Mouse (Mus musculus) hindbrain, embryonic 14.5 days (tissue): ENCODE measurements around the gene Ube2f. TPM values are rescaled to one million over a fixed set of nuclear protein-coding genes. Genes with fewer than 3 reads are reported as not detected.
A peak's percentile ranks its signal among the peaks of the same experiment; 100 is the strongest.

Source experiments
- ATAC-seq: fragments of 200-750 bp; cut with Nextera tagmentation; 2 replicates; pipeline ENCODE4 v1.8.0; 2017; ENCODE audit warnings: moderate number of reproducible peaks, mild to moderate bottlenecking, moderate TSS enrichment, moderate library complexity; ENCODE audit not compliant: low FRiP score
- DNase-seq: peaks from one replicate; pipeline ENCODE4 v3.0.0-alpha.2; 2015; ENCODE audit warnings: low spot score
- H3K27ac ChIP-seq: fragments of 300-500 bp; sonication (generic); 2 replicates; pipeline ENCODE4 v1.5.1; 2014; ENCODE audit warnings: mild to moderate bottlenecking, moderate library complexity
- H3K27me3 ChIP-seq: fragments of 300-500 bp; sonication (generic); 2 replicates; pipeline ENCODE4 v1.6.1; 2014; ENCODE audit warnings: mild to moderate bottlenecking, low read length, mixed read lengths; ENCODE audit not compliant: control insufficient read depth, insufficient read depth
- H3K36me3 ChIP-seq: fragments of 300-500 bp; sonication (generic); replicated peaks from 2 replicates; pipeline ENCODE4 v1.6.1; 2014; ENCODE audit not compliant: control insufficient read depth, insufficient read depth
- H3K4me1 ChIP-seq: fragments of 300-500 bp; sonication (generic); replicated peaks from 2 replicates; pipeline ENCODE4 v1.6.1; 2014; ENCODE audit warnings: antibody characterized with exemption, low read length, mixed read lengths; ENCODE audit not compliant: control insufficient read depth, insufficient read depth
- H3K4me2 ChIP-seq: fragments of 300-500 bp; sonication (generic); replicated peaks from 2 replicates; pipeline ENCODE4 v1.6.1; 2014; ENCODE audit warnings: mild to moderate bottlenecking, moderate library complexity
- H3K4me3 ChIP-seq: fragments of 300-500 bp; sonication (generic); replicated peaks from 2 replicates; pipeline ENCODE4 v1.5.1; 2014; ENCODE audit warnings: mild to moderate bottlenecking, low read length
- H3K9ac ChIP-seq: fragments of 300-500 bp; sonication (generic); 2 replicates; pipeline ENCODE4 v1.6.1; 2014
- H3K9me3 ChIP-seq: fragments of 300-500 bp; sonication (generic); 2 replicates; pipeline ENCODE4 v1.6.1; 2016; ENCODE audit warnings: low read length; ENCODE audit not compliant: control insufficient read depth
- WGBS: fragments of 180-500 bp; shearing (Covaris S2); extraction: QIAGEN DNeasy Blood & Tissue Kit; methylation state at CpG from one replicate; pipeline ENCODE4 v1.1.7; 2014; 5-methylcytosine and 5-hydroxymethylcytosine counted together
- polyA plus RNA-seq: library from polyadenylated mRNA; unstranded; fragments of >200 nt; fragmentation: Nextera tagmentation; extraction: Ambion mirVana; gene quantifications from 2 replicates; pipeline ENCODE4 v1.2.1, GENCODE M21; 2014

Gene Ube2f
- polyA plus RNA-seq, 1 experiment from 2014 or later: 63.8 TPM

- 94% methylated on average over 3 of the region's 3 CpGs for WGBS
- Histone ChIP-seq H3K4me2 (no peak overlapping the region), H3K4me1 (no peaks in the 10 kb centered on the region), H3K9me3 (no peaks in the 10 kb centered on the region), H3K27me3 (no peaks in the 10 kb centered on the region), H3K27ac (no peak overlapping the region), H3K36me3 (peaks cover 74% of the 10 kb centered on the region), H3K9ac (no peak overlapping the region), H3K4me3 (no peak overlapping the region)
- DNase-seq: no peak
- no peak for ATAC-seq
Observed at GRCm38 (mm10) chr1:91278410-91279119, 28.5 kb downstream of the Ube2f start.

DNA sequence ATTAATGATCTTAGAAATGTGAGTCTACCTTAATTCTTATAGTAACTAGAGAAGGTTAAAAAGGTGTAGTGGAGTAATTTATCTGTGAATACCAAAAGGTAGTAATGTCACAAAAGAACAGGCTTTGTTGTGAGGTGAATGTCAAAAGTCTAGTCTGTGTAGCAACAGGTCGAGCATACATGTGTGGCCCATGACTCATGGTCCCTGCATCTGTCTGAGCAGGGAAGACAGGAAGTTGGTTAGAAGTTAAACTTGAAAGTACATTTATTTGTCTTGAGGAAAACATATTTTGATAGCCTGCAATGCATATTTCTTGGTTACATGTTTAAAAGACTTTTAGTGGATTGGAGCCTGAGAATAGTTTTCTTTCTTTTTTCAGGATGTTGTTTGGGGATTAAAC, 29.0 kb downstream of the Ube2f start:
- H3K9ac ChIP-seq: no peak overlapping the region
- H3K27me3 ChIP-seq: no peaks in the 10 kb centered on the region
- no peak for ATAC-seq
- WGBS: 94% methylated on average over 1 of the region's 1 CpGs
- H3K4me2 ChIP-seq: no peak overlapping the region
- no peaks in the 10 kb centered on the region for H3K4me1 ChIP-seq
- H3K36me3 ChIP-seq: peaks cover 75% of the 10 kb centered on the region
- no peak overlapping the region for H3K27ac ChIP-seq
- no peak overlapping the region for H3K4me3 ChIP-seq
- H3K9me3 ChIP-seq: no peaks in the 10 kb centered on the region
- DNase-seq: no peak

- H3K4me1 ChIP-seq: no peaks in the 10 kb centered on the region
- H3K4me2 ChIP-seq: no peak overlapping the region
- no peaks in the 10 kb centered on the region for H3K27me3 ChIP-seq
- no peaks in the 10 kb centered on the region for H3K9me3 ChIP-seq
- WGBS: 94% methylated on average over 1 of the region's 1 CpGs
- H3K36me3 ChIP-seq: peaks cover 86% of the 10 kb centered on the region
- no peak for ATAC-seq
- DNase-seq: no peak
- H3K4me3 ChIP-seq: no peak overlapping the region
- H3K9ac ChIP-seq: no peak overlapping the region
- H3K27ac ChIP-seq: no peak overlapping the region
Observed at GRCm38 (mm10) chr1:91282582-91282981, 32.5 kb downstream of the Ube2f start.

GRCm38 (mm10) chr1:91289375-91289774, 39.3 kb downstream of the Ube2f start:
- no peak for ATAC-seq

DNA sequence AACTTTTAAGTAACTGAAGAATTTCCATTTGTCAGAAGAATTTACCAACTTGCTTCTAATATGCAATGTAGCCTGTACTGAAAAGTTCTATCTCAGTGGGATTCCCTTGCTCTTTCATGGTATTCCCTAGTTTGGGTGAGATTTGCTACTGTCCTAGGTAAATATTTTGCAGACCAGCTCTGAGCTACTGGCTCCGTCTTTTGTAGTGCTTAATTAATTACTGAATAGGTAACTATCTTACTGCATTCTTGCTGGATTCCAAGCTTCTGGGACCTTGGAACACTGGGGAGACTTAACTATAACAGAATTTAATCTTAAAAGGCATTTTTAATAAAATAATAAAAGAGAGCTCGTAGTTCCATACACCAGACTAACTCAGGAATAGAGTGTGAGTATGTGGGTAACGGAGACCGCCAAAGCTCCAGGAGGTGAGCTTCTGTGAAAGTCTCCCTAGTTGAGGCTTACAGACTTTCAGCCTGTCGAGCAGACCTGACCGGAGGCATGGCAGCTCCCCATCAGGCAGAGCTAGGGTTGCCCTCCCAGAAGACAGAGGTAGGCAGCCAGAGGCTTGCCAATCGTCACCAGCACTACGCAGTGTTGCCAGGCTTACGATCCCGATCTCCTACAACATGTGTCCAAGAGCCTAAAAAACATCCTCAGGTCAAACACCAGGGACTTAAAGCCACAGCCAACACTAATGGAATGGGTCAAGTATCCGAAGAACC, 42.2 kb downstream of the Ube2f start:
- no peaks in the 10 kb centered on the region for H3K4me1 ChIP-seq
- WGBS: 94% methylated on average over 11 of the region's 11 CpGs
- H3K36me3 ChIP-seq: peaks cover 36% of the 10 kb centered on the region
- no peaks in the 10 kb centered on the region for H3K27me3 ChIP-seq
- H3K9ac ChIP-seq: no peak overlapping the region
- no peak overlapping the region for H3K4me2 ChIP-seq
- ATAC-seq: no peak
- no peak for DNase-seq
- H3K27ac ChIP-seq: no peak overlapping the region
- no peaks in the 10 kb centered on the region for H3K9me3 ChIP-seq
- H3K4me3 ChIP-seq: no peak overlapping the region

More at GRCm38 (mm10) chr1:91289375-91289774, 39.3 kb downstream of the Ube2f start:
- Histone ChIP-seq H3K27me3 (no peaks in the 10 kb centered on the region), H3K4me1 (no peaks in the 10 kb centered on the region), H3K9ac (no peak overlapping the region), H3K9me3 (no peaks in the 10 kb centered on the region), H3K4me3 (no peak overlapping the region), H3K36me3 (peaks cover 63% of the 10 kb centered on the region), H3K27ac (no peak overlapping the region), H3K4me2 (no peak overlapping the region)
- WGBS: 100% methylated on average over 1 of the region's 1 CpGs
- no peak for DNase-seq

GRCm38 (mm10) chr1:91295544-91295943, 45.4 kb downstream of the Ube2f start:
- H3K4me2 ChIP-seq: no peak overlapping the region
- no peak overlapping the region for H3K27ac ChIP-seq
- peaks cover 11% of the 10 kb centered on the region; the same call in 1 of the 2 replicates for H3K4me1 ChIP-seq
- H3K9me3 ChIP-seq: no peaks in the 10 kb centered on the region
- no peak overlapping the region for H3K9ac ChIP-seq
- ATAC-seq: no peak
- 95% methylated on average over 6 of the region's 6 CpGs for WGBS
- no peak overlapping the region for H3K4me3 ChIP-seq
- 0 out of 2 replicates have a peak, but pooled peaks cover 10% of the 10 kb centered on the region for H3K36me3 ChIP-seq
- DNase-seq: no peak
- no peaks in the 10 kb centered on the region for H3K27me3 ChIP-seq

DNA sequence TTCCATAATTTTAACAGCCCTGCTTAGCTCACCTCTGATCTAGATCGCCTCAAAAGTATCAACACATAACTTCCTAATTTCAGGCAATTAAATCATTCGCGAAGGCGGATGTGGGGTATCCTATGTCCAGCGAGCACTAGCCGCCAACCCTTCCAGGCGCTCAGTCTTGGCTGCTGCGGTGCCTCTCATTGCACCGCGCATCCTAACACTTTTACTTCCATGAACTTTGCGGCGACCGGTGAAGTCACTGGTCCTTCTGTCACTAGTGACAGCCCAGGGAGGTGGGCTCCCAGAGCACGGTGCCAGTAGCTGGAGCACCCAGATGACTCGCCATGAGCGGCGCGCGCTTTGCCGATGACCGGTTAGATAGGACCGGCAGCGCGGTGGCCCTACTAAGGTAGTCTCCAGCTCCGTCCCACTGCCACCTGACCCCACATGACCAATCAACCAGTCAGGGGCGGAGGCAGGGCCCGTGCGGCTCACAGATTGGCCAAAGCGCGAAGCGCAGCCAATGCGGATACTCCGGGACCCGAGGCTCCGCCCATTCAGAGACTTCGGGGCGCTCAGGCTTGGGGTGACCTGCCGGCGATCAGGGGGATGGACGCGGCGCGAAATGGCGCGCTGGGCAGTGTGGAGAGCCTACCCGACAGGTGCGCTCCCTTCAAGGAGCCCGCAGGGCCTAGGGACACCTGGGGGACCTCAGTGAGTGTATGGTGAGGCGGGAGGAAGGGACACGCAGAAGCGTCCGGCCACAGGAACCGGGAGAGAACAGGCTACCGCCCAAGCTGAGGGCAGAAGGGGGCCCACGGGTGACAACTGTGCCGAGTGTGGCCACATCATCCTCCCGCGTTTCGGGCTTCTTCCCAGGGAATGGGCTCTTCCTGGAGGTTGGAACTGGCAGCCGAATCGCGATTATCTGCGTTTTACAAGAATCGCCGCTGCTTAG, 48.0 kb downstream of the Ube2f start, which contains the start of gene Scly:
Gene Scly, plus strand, starts transcription at position 540 of the 946 bp plus-strand sequence.
- ATAC-seq (peak; percentile 99), DNase-seq (peak; percentile 89)
- Histone ChIP-seq H3K27me3 (no peaks in the 10 kb centered on the region), H3K27ac (no peak within 1 kb of the TSS), H3K4me3 (peak within 1 kb of the TSS; percentile 91), H3K9me3 (no peaks in the 10 kb centered on the region), H3K9ac (peak within 1 kb of the TSS; percentile 90), H3K4me2 (peak within 1 kb of the TSS; percentile 63), H3K4me1 (peaks cover 11% of the 10 kb centered on the region; the same call in 1 of the 2 replicates), H3K36me3 (0 out of 2 replicates have a peak, but pooled peaks cover 1% of the 10 kb centered on the region)
- under 1% methylated on average over 62 of the region's 65 CpGs for WGBS

- peak overlapping the region; percentile 91 for H3K4me3 ChIP-seq
- peak overlapping the region; percentile 63 for H3K4me2 ChIP-seq
- ATAC-seq: no peak
- H3K27me3 ChIP-seq: no peaks in the 10 kb centered on the region
- no peak overlapping the region for H3K27ac ChIP-seq
- peaks cover 11% of the 10 kb centered on the region; the same call in 1 of the 2 replicates for H3K4me1 ChIP-seq
- no peaks in the 10 kb centered on the region for H3K36me3 ChIP-seq
- no peak for DNase-seq
- peak overlapping the region; percentile 90; the same call in 1 of the 2 replicates for H3K9ac ChIP-seq
- no peaks in the 10 kb centered on the region for H3K9me3 ChIP-seq
- WGBS: 84% methylated on average over 13 of the region's 13 CpGs
Observed at GRCm38 (mm10) chr1:91299026-91299706, 49.1 kb downstream of the Ube2f start.
